Comparison of ENCODE assay signal across 28 mouse cellular contexts in the genomic region with DNA sequence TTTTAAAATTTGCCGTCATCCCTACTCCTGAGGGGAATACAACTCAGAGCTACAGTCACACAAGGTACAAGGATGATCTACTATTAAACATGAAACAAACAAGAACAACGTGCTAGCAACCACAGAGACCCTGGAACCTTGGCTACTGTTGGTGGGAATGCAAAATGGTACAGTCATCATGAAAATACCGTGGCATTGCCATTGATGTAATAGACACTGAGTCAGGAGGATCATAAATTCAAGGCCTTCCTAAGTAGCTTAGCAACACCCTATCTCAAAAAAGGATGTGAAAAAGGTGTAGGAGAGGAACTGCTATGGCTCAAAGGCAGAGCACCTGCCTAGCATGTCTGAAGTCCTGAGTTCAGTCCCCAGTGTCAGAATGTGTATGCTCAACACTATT. TPM values are rescaled to one million over a fixed set of nuclear protein-coding genes. Genes with fewer than 3 reads are reported as not detected.
DNase-seq lines count a peak whose midpoint lies in the region; ATAC-seq and TF ChIP-seq lines count a peak whose summit lies in the region.
"Had no signal": no experiment of that assay in that cellular context is flagged by ENCODE, and none has a peak within 500 bp of the region (broad histone marks: within the 10 kb centered on the region; RNA-seq: fewer than 3 reads in every experiment).

No protein-coding gene starts in this region.

- no peak for ATAC-seq in midbrain, embryonic 11.5 days (ENCODE audit: low FRiP score)
- no peak for ATAC-seq in midbrain, postnatal 0 days (ENCODE audit: low FRiP score)
- ATAC-seq: activated CD4-positive, CD25-positive, alpha-beta regulatory T cell, adult 4 months; CD4-positive, CD25-positive, alpha-beta regulatory T cell, adult 4 months; Patski had no signal

- peaks cover 7% of the 10 kb centered on the region for H3K27me3 ChIP-seq in midbrain, embryonic 11.5 days (ENCODE audit: control insufficient read depth, insufficient read depth, low read length)
- H3K27me3 ChIP-seq in midbrain, postnatal 0 days (ENCODE audit: insufficient read depth, low read length) = peaks cover 6% of the 10 kb centered on the region; the same call in 1 of the 2 replicates
- H3K27me3 ChIP-seq in CH12.LX (replicated peaks) = no peaks in the 10 kb centered on the region

- dilution Hi-C loops in CH12.LX (cut with MboI; ENCODE audit: extremely low pct_ligation_motif_present, extremely low pct_unique_long_range_greater_than_20kb, low sequenced_read_pairs) = no loop called here

- peak; percentile 6 for DNase-seq in heart, adult 11 months
- DNase-seq in heart, postnatal 4 days = no peak
- peak; percentile 57 for DNase-seq in midbrain, embryonic 11.5 days (ENCODE audit: low spot score, missing footprints)
- no peak for DNase-seq in midbrain, postnatal 0 days (ENCODE audit: low spot score)
- DNase-seq in A20 (ENCODE audit: low read depth, low spot score) (peak; percentile 29), CH12.LX (ENCODE audit: extremely low read depth) (peak; percentile 74)
- DNase-seq in cerebellum, postnatal 25 days = no peak
- no peak for DNase-seq in thymus, postnatal 25 days
- DNase-seq: adrenal gland, adult 2 months; adrenal gland, adult 8-10 months; adrenal gland, postnatal 10 days; adrenal gland, postnatal 14 days; adrenal gland, postnatal 25 days; adrenal gland, postnatal 36 days; B cell, adult 2 months; cerebellum, adult 11 months; cerebellum, adult 11-12 months; cerebellum, adult 18-20 months; cerebellum, adult 2 months had no signal

- no peak overlapping the region for H3K27ac ChIP-seq in midbrain, embryonic 11.5 days (ENCODE audit: low read depth, low read length)
- no peak overlapping the region for H3K27ac ChIP-seq in midbrain, postnatal 0 days (ENCODE audit: low read depth, low read length)
- no peak overlapping the region; the same call in 1 of the 2 replicates for H3K27ac ChIP-seq in CH12.LX (ENCODE audit: insufficient read depth, low read depth)

- TF ChIP-seq EP300 in CH12.LX (IDR thresholded peaks at IDR 0.05; ENCODE audit: low read length) = peak; percentile 76

- H3K36me3 ChIP-seq in midbrain, embryonic 11.5 days (ENCODE audit: control insufficient read depth, insufficient read depth, low read length) = no peaks in the 10 kb centered on the region
- H3K36me3 ChIP-seq in midbrain, postnatal 0 days (ENCODE audit: insufficient read depth, low read length) = no peaks in the 10 kb centered on the region
- H3K36me3 ChIP-seq in CH12.LX (replicated peaks in 1 of 2; ENCODE audit: control insufficient read depth in 1 of 2, insufficient read depth in 1 of 2, low read length in 1 of 2) = no peaks in the 10 kb centered on the region
- H3K36me3 ChIP-seq: G1E had no signal

- no peaks in the 10 kb centered on the region for H3K4me1 ChIP-seq in midbrain, embryonic 11.5 days (ENCODE audit: control insufficient read depth, insufficient read depth, low read length)
- no peaks in the 10 kb centered on the region for H3K4me1 ChIP-seq in midbrain, postnatal 0 days (ENCODE audit: insufficient read depth, low read length)
- peaks cover 16 to 35% of the 10 kb centered on the region in 2 experiments for H3K4me1 ChIP-seq in CH12.LX (ENCODE audit: control insufficient read depth in 1 of 2, insufficient read depth in 2 of 2)

- TF ChIP-seq CTCF in midbrain, postnatal 0 days (IDR thresholded peaks at IDR 0.05) = no peak
- no peak for TF ChIP-seq CTCF in CH12.LX (conservative IDR thresholded peaks at IDR 0.05 in 1 of 2, IDR thresholded peaks at IDR 0.05 in 1 of 2; ENCODE audit: low read depth in 2 of 2, low read length in 2 of 2)

- H3K4me2 ChIP-seq in midbrain, embryonic 11.5 days = no peak overlapping the region
- no peak overlapping the region for H3K4me2 ChIP-seq in midbrain, postnatal 0 days (ENCODE audit: low read depth, low read length, poor library complexity, severe bottlenecking)
- H3K4me2 ChIP-seq in CH12.LX (ENCODE audit: insufficient read depth, low read depth, poor library complexity, severe bottlenecking) = no peak overlapping the region

- H3K9me3 ChIP-seq in midbrain, embryonic 11.5 days (ENCODE audit: control insufficient read depth, low read length) = no peaks in the 10 kb centered on the region
- H3K9me3 ChIP-seq in midbrain, postnatal 0 days (ENCODE audit: low read length) = no peaks in the 10 kb centered on the region
- peaks cover 2% of the 10 kb centered on the region for H3K9me3 ChIP-seq in CH12.LX (replicated peaks; ENCODE audit: low read length)
- H3K9me3 ChIP-seq: G1E had no signal

- H3K4me3 ChIP-seq in midbrain, embryonic 11.5 days (ENCODE audit: low read depth, low read length) = no peak overlapping the region
- no peak overlapping the region for H3K4me3 ChIP-seq in midbrain, postnatal 0 days (ENCODE audit: low read depth, low read length)
- H3K4me3 ChIP-seq in CH12.LX (replicated peaks in 1 of 3; ENCODE audit: low read depth in 2 of 3, low read length in 2 of 3, poor library complexity in 1 of 3) = no peak overlapping the region

- H3K9ac ChIP-seq in midbrain, embryonic 11.5 days (ENCODE audit: low read length) = no peak overlapping the region
- H3K9ac ChIP-seq in midbrain, postnatal 0 days (replicated peaks; ENCODE audit: low read length, poor library complexity, severe bottlenecking) = no peak overlapping the region
- H3K9ac ChIP-seq in CH12.LX (ENCODE audit: insufficient read depth, low read depth) = no peak overlapping the region

- H3K79me2 ChIP-seq in CH12.LX (replicated peaks; ENCODE audit: control insufficient read depth, extremely low read depth, insufficient read depth, poor library complexity, severe bottlenecking) = no peaks in the 10 kb centered on the region

- WGBS in midbrain, embryonic 11.5 days = 88% methylated on average over 3 of the region's 3 CpGs
- 91% methylated on average over 3 of the region's 3 CpGs for WGBS in midbrain, postnatal 0 days

- no peak for TF ChIP-seq POLR2A in CH12.LX (IDR thresholded peaks at IDR 0.05; ENCODE audit: low read depth, low read length)

- TF ChIP-seq RAD21 in CH12.LX (IDR thresholded peaks at IDR 0.05; ENCODE audit: low read depth, low read length) = no peak

- in situ Hi-C loops in CH12.LX (cut with MboI; ENCODE audit: low pct_ligation_motif_present, low pct_unique_long_range_greater_than_20kb, low sequenced_read_pairs) = no loop called here

TF ChIP-seq in CH12.LX, 34 proteins besides CTCF, POLR2A, EP300 and RAD21 (continues in another document):
- TF ChIP-seq MXI1 (IDR thresholded peaks at IDR 0.05; ENCODE audit: low read depth, low read length) = no peak
- TF ChIP-seq USF1 (IDR thresholded peaks at IDR 0.05; ENCODE audit: low read depth, low read length) = no peak
- TF ChIP-seq NELFE (IDR thresholded peaks at IDR 0.05; ENCODE audit: low read depth, low read length) = no peak
- no peak for TF ChIP-seq USF2 (conservative IDR thresholded peaks at IDR 0.05; ENCODE audit: low read depth, low read length)
- TF ChIP-seq KAT2A (IDR thresholded peaks at IDR 0.05; ENCODE audit: insufficient replicate concordance, low read length) = no peak
- peak; percentile 39; the same call in 1 of the 2 replicates for TF ChIP-seq MAX (IDR thresholded peaks at IDR 0.05; ENCODE audit: low read length)
- TF ChIP-seq POLR2AphosphoS2 (IDR thresholded peaks at IDR 0.05; ENCODE audit: low read depth, low read length) = no peak
- no peak for TF ChIP-seq E2F4 (IDR thresholded peaks at IDR 0.05; ENCODE audit: insufficient replicate concordance, low read depth, low read length)
- TF ChIP-seq PAX5 (IDR thresholded peaks at IDR 0.05; ENCODE audit: low read length) = no peak
- TF ChIP-seq CHD1 (IDR thresholded peaks at IDR 0.05; ENCODE audit: low read depth, low read length) = no peak
- TF ChIP-seq ETS1 (conservative IDR thresholded peaks at IDR 0.05; ENCODE audit: low read depth, low read length) = peak; percentile 75
- TF ChIP-seq HCFC1 (IDR thresholded peaks at IDR 0.05; ENCODE audit: low read depth, low read length) = no peak
- no peak for TF ChIP-seq ZC3H11A (IDR thresholded peaks at IDR 0.05; ENCODE audit: low read depth, low read length)
- TF ChIP-seq BHLHE40 (IDR thresholded peaks at IDR 0.05; ENCODE audit: low read depth, low read length) = peak; percentile 71
- TF ChIP-seq IRF4 (IDR thresholded peaks at IDR 0.05; ENCODE audit: low read depth, low read length) = peak; percentile 78
- TF ChIP-seq MEF2A (IDR thresholded peaks at IDR 0.05; ENCODE audit: borderline replicate concordance, low read depth, low read length) = peak; percentile 51; the same call in 1 of the 2 replicates
- TF ChIP-seq CHD2 (IDR thresholded peaks at IDR 0.05; ENCODE audit: low read length) = no peak
- no peak for TF ChIP-seq MAZ (IDR thresholded peaks at IDR 0.05; ENCODE audit: low read depth, low read length)
- no peak for TF ChIP-seq ZKSCAN1 (IDR thresholded peaks at IDR 0.05; ENCODE audit: borderline replicate concordance, low read depth, low read length)
- no peak for TF ChIP-seq UBTF (IDR thresholded peaks at IDR 0.05; ENCODE audit: low read depth, low read length)
- TF ChIP-seq ZMIZ1 (IDR thresholded peaks at IDR 0.05; ENCODE audit: low read depth, low read length) = no peak
- peak; percentile 26; the same call in 1 of the 2 replicates for TF ChIP-seq JUN (IDR thresholded peaks at IDR 0.05; ENCODE audit: insufficient read depth, low read depth, low read length)
- TF ChIP-seq JUND (conservative IDR thresholded peaks at IDR 0.05; ENCODE audit: low read depth, low read length) = peak; percentile 59; the same call in 1 of the 2 replicates
- TF ChIP-seq TBP (conservative IDR thresholded peaks at IDR 0.05; ENCODE audit: low read depth, low read length) = 0 out of 2 replicates have a peak, but pooled peaks have one; percentile 56
- TF ChIP-seq MAFK (IDR thresholded peaks at IDR 0.05; ENCODE audit: insufficient replicate concordance, low read length) = 0 out of 2 replicates have a peak, but pooled peaks have one; percentile 35

RNA-seq across cellular contexts. Expression of a gene that starts 42.4 kb away (rescaled TPM):
- not detected for total RNA-seq in heart, postnatal 4 days (2021)
- polyA plus RNA-seq in midbrain, embryonic 11.5 days (2014; fragmentation: Nextera tagmentation; extraction: Ambion mirVana) = 0.18 and 0.65 TPM in 2 replicates
- total RNA-seq in midbrain, postnatal 0 days (2014; rRNA removed) = not detected in 2 replicates
- 0.91 and 2.2 TPM in 2 replicates for polyA plus RNA-seq in midbrain, postnatal 0 days (2015; fragmentation: Nextera tagmentation; extraction: Ambion mirVana)
- total RNA-seq in CH12.LX (2012; rRNA removed) (not detected in 2 replicates), CH12.LX (2014; rRNA removed) (not detected in 2 replicates)
- not detected in 2 replicates for polyA plus RNA-seq in CH12.LX (2012; ENCODE audit: insufficient read length, low read depth)
- total RNA-seq: adrenal gland, adult 18-20 months; adrenal gland, adult 2 months; adrenal gland, adult 8-10 months; adrenal gland, postnatal 10 days; adrenal gland, postnatal 14 days; adrenal gland, postnatal 25 days; adrenal gland, postnatal 36 days; adrenal gland, postnatal 4 days; ES-E14; G1E; MEL had no signal
- polyA plus RNA-seq: activated CD4-positive, CD25-positive, alpha-beta regulatory T cell, adult 4 months; adrenal gland, adult 2 months; C2C12; CD4-positive, CD25-positive, alpha-beta regulatory T cell, adult 4 months; G1E; Patski had no signal

RNA-seq across cellular contexts. Expression of a gene that starts 51.5 kb away (rescaled TPM):
- total RNA-seq in heart, postnatal 4 days (2021) = 1 to 10 TPM; 1.5 to 1.8 TPM
- 1.4 and 2.7 TPM in 2 replicates for polyA plus RNA-seq in midbrain, embryonic 11.5 days (2014; fragmentation: Nextera tagmentation; extraction: Ambion mirVana)
- total RNA-seq in midbrain, postnatal 0 days (2014; rRNA removed) = 69.8 and 70.9 TPM in 2 replicates
- 67.5 and 68.1 TPM in 2 replicates for polyA plus RNA-seq in midbrain, postnatal 0 days (2015; fragmentation: Nextera tagmentation; extraction: Ambion mirVana)
- total RNA-seq in CH12.LX (2012; rRNA removed) (6.4 and 9.1 TPM in 2 replicates), CH12.LX (2014; rRNA removed) (12.1 and 14.2 TPM in 2 replicates)
- polyA plus RNA-seq in CH12.LX (2012; ENCODE audit: insufficient read length, low read depth) = 20.9 and 21.7 TPM in 2 replicates
- total RNA-seq: MEL had no signal
- polyA plus RNA-seq: G1E had no signal

Comparison
In these comparisons a context has a peak if more than half of its experiments do, and no peak if none do; other contexts are left out.
1. DNase-seq: peak in heart, adult 11 months (single experiment), midbrain, embryonic 11.5 days (single experiment), A20 (single experiment) and CH12.LX (single experiment); none in heart, postnatal 4 days (single experiment), midbrain, postnatal 0 days (single experiment), cerebellum, postnatal 25 days (0 of 2) and thymus, postnatal 25 days (single experiment).